Mouse (Mus musculus) macrophage (primary cell): ENCODE measurements around the gene Cuedc1. TPM values are rescaled to one million over a fixed set of nuclear protein-coding genes. Genes with fewer than 3 reads are reported as not detected.
"Not testable (repeated sequence)": the region's sequence is repeated elsewhere in the genome, so short reads cannot be mapped to it uniquely, and the experiment has no call there.

ENCODE experiments used
- H3K27ac ChIP-seq: fragments of 350-480 bp; formaldehyde crosslinking; 2 replicates; pipeline ENCODE4 v1.9.0; 2021
- H3K36me3 ChIP-seq: fragments of 350-480 bp; formaldehyde crosslinking; 2 replicates; pipeline ENCODE4 v1.9.0; 2021; ENCODE audit errors: inconsistent target
- H3K4me3 ChIP-seq: fragments of 350-480 bp; formaldehyde crosslinking; 2 replicates; pipeline ENCODE4 v1.9.0; 2021; ENCODE audit errors: inconsistent target
- H3K79me2 ChIP-seq: fragments of 350-480 bp; formaldehyde crosslinking; 2 replicates; pipeline ENCODE4 v1.9.0; 2021; ENCODE audit errors: inconsistent target
- WGBS: methylation state at CpG from one replicate; pipeline ENCODE4 v1.1.7; 2026; ENCODE audit warnings: inconsistent platforms; ENCODE audit not compliant: missing documents; 5-methylcytosine and 5-hydroxymethylcytosine counted together
- polyA plus RNA-seq: library from polyadenylated mRNA; stranded (reverse); fragments of 250-400 nt; gene quantifications from 3 replicates; pipeline ENCODE4 v1.2.4, GENCODE M21; 2018; ENCODE audit warnings: inconsistent platforms

Cuedc1 gene
- polyA plus RNA-seq, 1 experiment from 2014 or later = 0.95 TPM

GRCm38 (mm10) chr11:88197153-88197576 is 99.3 kb downstream of the Cuedc1 start:
- H3K27ac ChIP-seq = no peak overlapping the region
- no peaks in the 10 kb centered on the region for H3K36me3 ChIP-seq
- H3K4me3 ChIP-seq = no peak overlapping the region
- WGBS = 0% methylated on average over 1 of the region's 2 CpGs
- no peaks in the 10 kb centered on the region for H3K79me2 ChIP-seq

- Histone ChIP-seq H3K79me2 (no peaks in the 10 kb centered on the region), H3K4me3 (no peak overlapping the region), H3K36me3 (no peaks in the 10 kb centered on the region), H3K27ac (no peak overlapping the region)
- WGBS = 77% methylated on average over 4 of the region's 4 CpGs
These were observed 100.4 kb downstream of the Cuedc1 start for GRCm38 (mm10) chr11:88198223-88198622.

GRCm38 (mm10) chr11:88201172-88201571 is 103.3 kb downstream of the Cuedc1 start:
- H3K36me3 ChIP-seq = no peaks in the 10 kb centered on the region
- H3K4me3 ChIP-seq = no peak overlapping the region
- peaks cover 20% of the 10 kb centered on the region for H3K79me2 ChIP-seq
- no peak overlapping the region for H3K27ac ChIP-seq
- 94% methylated on average over 2 of the region's 2 CpGs for WGBS

GRCm38 (mm10) chr11:88202077-88202476 is 104.2 kb downstream of the Cuedc1 start:
- WGBS = 94% methylated on average over 2 of the region's 2 CpGs
- Histone ChIP-seq H3K79me2 (peaks cover 23% of the 10 kb centered on the region), H3K4me3 (no peak overlapping the region), H3K27ac (no peak overlapping the region), H3K36me3 (no peaks in the 10 kb centered on the region)

GRCm38 (mm10) chr11:88203712-88204532 is 106.1 kb downstream of the Cuedc1 start, which contains the start of gene Mrps23:
Mrps23 (plus strand) TSS chr11:88204388.
- WGBS = under 1% methylated on average over 51 of the region's 51 CpGs
- Histone ChIP-seq H3K79me2 (peaks cover 40% of the 10 kb centered on the region), H3K4me3 (peak within 1 kb of the TSS; percentile 92)

GRCm38 (mm10) chr11:88204593-88205368 is 106.9 kb downstream of the Cuedc1 start:
- WGBS = 24% methylated on average over 29 of the region's 30 CpGs
- H3K79me2 ChIP-seq = peaks cover 40% of the 10 kb centered on the region
- peak overlapping the region; percentile 82 for H3K27ac ChIP-seq
- peak overlapping the region; percentile 92 for H3K4me3 ChIP-seq
- peaks cover 7% of the 10 kb centered on the region; the same call in 1 of the 2 replicates for H3K36me3 ChIP-seq

More at GRCm38 (mm10) chr11:88203712-88204532, 106.1 kb downstream of the Cuedc1 start, which contains the start of gene Mrps23:
- Histone ChIP-seq H3K27ac (peak within 1 kb of the TSS; percentile 82), H3K36me3 (no peaks in the 10 kb centered on the region)

- 74% methylated on average over 4 of the region's 8 CpGs for WGBS
- H3K36me3 ChIP-seq = peaks cover 24% of the 10 kb centered on the region
- H3K79me2 ChIP-seq = peaks cover 40% of the 10 kb centered on the region
- not testable (repeated sequence) for H3K4me3 ChIP-seq, H3K27ac ChIP-seq
These were observed 108.7 kb downstream of the Cuedc1 start for GRCm38 (mm10) chr11:88206576-88206975.

- WGBS = 100% methylated on average over 2 of the region's 2 CpGs
- H3K4me3 ChIP-seq = no peak overlapping the region
- no peak overlapping the region for H3K27ac ChIP-seq
- peaks cover 40% of the 10 kb centered on the region for H3K79me2 ChIP-seq
- H3K36me3 ChIP-seq = peaks cover 24% of the 10 kb centered on the region
These were observed 109.8 kb downstream of the Cuedc1 start for GRCm38 (mm10) chr11:88207697-88208096.

- Histone ChIP-seq H3K4me3 (no peak overlapping the region), H3K79me2 (peaks cover 18% of the 10 kb centered on the region; the same call in 1 of the 2 replicates), H3K27ac (no peak overlapping the region), H3K36me3 (peaks cover 24% of the 10 kb centered on the region)
- 91% methylated on average over 5 of the region's 5 CpGs for WGBS
These were observed 114.1 kb downstream of the Cuedc1 start for GRCm38 (mm10) chr11:88211824-88212582.

- peaks cover 24% of the 10 kb centered on the region for H3K36me3 ChIP-seq
- H3K79me2 ChIP-seq = peaks cover under 1% of the 10 kb centered on the region; the same call in 1 of the 2 replicates
- no peak overlapping the region for H3K27ac ChIP-seq
- H3K4me3 ChIP-seq = no peak overlapping the region
- 21% methylated on average over 6 of the region's 6 CpGs for WGBS
These were observed 115.9 kb downstream of the Cuedc1 start for GRCm38 (mm10) chr11:88213757-88214156.

GRCm38 (mm10) chr11:88214881-88215831 is 117.3 kb downstream of the Cuedc1 start:
- 42% methylated on average over 21 of the region's 21 CpGs for WGBS
- H3K79me2 ChIP-seq = no peaks in the 10 kb centered on the region
- H3K36me3 ChIP-seq = peaks cover 13% of the 10 kb centered on the region
- H3K27ac ChIP-seq = no peak overlapping the region
- H3K4me3 ChIP-seq = no peak overlapping the region

- WGBS = 27% methylated on average over 10 of the region's 10 CpGs
- Histone ChIP-seq H3K27ac (no peak overlapping the region), H3K4me3 (no peak overlapping the region), H3K79me2 (no peaks in the 10 kb centered on the region), H3K36me3 (peaks cover 2% of the 10 kb centered on the region)
These were observed 118.4 kb downstream of the Cuedc1 start for GRCm38 (mm10) chr11:88216231-88216685.

- H3K36me3 ChIP-seq = no peaks in the 10 kb centered on the region
- 65% methylated on average over 6 of the region's 6 CpGs for WGBS
- H3K4me3 ChIP-seq = no peak overlapping the region
- no peaks in the 10 kb centered on the region for H3K79me2 ChIP-seq
- H3K27ac ChIP-seq = no peak overlapping the region
These were observed 120.3 kb downstream of the Cuedc1 start for GRCm38 (mm10) chr11:88218155-88218554.
